Mouse (Mus musculus) T-cell, adult 2 months (primary cell): ENCODE data around the gene Nav2.

Experiments used
- DNase-seq: peaks from one replicate; pipeline ENCODE4 v3.0.0; 2022; ENCODE audit warnings: low spot score

Gene Nav2

GRCm38 (mm10) chr7:49104376-49104775 lies 195.9 kb downstream of the Nav2 start:
- DNase-seq: no peak

- DNase-seq: no peak
Measured at GRCm38 (mm10) chr7:49104793-49105192, 196.3 kb downstream of the Nav2 start.

- DNase-seq: no peak
Measured at GRCm38 (mm10) chr7:49105501-49105900, 197.0 kb downstream of the Nav2 start.

- DNase-seq: no peak
Measured at GRCm38 (mm10) chr7:49108076-49108475, 199.6 kb downstream of the Nav2 start.

GRCm38 (mm10) chr7:49119016-49119415 lies 210.5 kb downstream of the Nav2 start:
- DNase-seq: no peak

GRCm38 (mm10) chr7:49119794-49120487 lies 211.4 kb downstream of the Nav2 start:
- DNase-seq: no peak

GRCm38 (mm10) chr7:49120488-49120864 lies 212.0 kb downstream of the Nav2 start:
- DNase-seq: no peak

- DNase-seq: peak; percentile 42
Measured at GRCm38 (mm10) chr7:49120935-49121691, 212.6 kb downstream of the Nav2 start.

- DNase-seq: no peak
Measured at GRCm38 (mm10) chr7:49122498-49122897, 214.0 kb downstream of the Nav2 start.

- peak; percentile 6 for DNase-seq
Measured at GRCm38 (mm10) chr7:49125545-49125944, 217.0 kb downstream of the Nav2 start.

GRCm38 (mm10) chr7:49128224-49128623 lies 219.7 kb downstream of the Nav2 start:
- no peak for DNase-seq

- peak; percentile 8 for DNase-seq
Measured at GRCm38 (mm10) chr7:49132851-49133351, 224.4 kb downstream of the Nav2 start.

GRCm38 (mm10) chr7:49134396-49134795 lies 225.9 kb downstream of the Nav2 start:
- no peak for DNase-seq

GRCm38 (mm10) chr7:49139762-49140161 lies 231.2 kb downstream of the Nav2 start:
- DNase-seq: no peak

- no peak for DNase-seq
Measured at GRCm38 (mm10) chr7:49143966-49144365, 235.4 kb downstream of the Nav2 start.

GRCm38 (mm10) chr7:49145749-49146670 lies 237.5 kb downstream of the Nav2 start:
- no peak for DNase-seq

- DNase-seq: no peak
Measured at GRCm38 (mm10) chr7:49152297-49152696, 243.8 kb downstream of the Nav2 start.

GRCm38 (mm10) chr7:49152713-49153112 lies 244.2 kb downstream of the Nav2 start:
- no peak for DNase-seq

- DNase-seq: no peak
Measured at GRCm38 (mm10) chr7:49158641-49159381, 250.3 kb downstream of the Nav2 start.

GRCm38 (mm10) chr7:49159646-49160555 lies 251.4 kb downstream of the Nav2 start:
- DNase-seq: no peak
